In genomic region chr2:101603099-101603498, GRCm38 (mm10) we compare ENCODE assay signal across 33 mouse cellular contexts. TPM values are rescaled to one million over a fixed set of nuclear protein-coding genes. Genes with fewer than 3 reads are reported as not detected.
DNase-seq lines count a peak whose midpoint lies in the region; ATAC-seq and TF ChIP-seq lines count a peak whose summit lies in the region.
"Had no signal": no experiment of that assay in that cellular context is flagged by ENCODE, and none has a peak within 500 bp of the region (broad histone marks: within the 10 kb centered on the region; RNA-seq: fewer than 3 reads in every experiment).

No protein-coding gene starts in this region.

- H3K4me2 ChIP-seq in kidney, embryonic 15.5 days, result no peak overlapping the region
- H3K4me2 ChIP-seq: embryonic facial prominence, embryonic 13.5 days; forebrain, embryonic 12.5 days; forebrain, embryonic 15.5 days; heart, embryonic 13.5 days; hindbrain, embryonic 12.5 days; hindbrain, embryonic 15.5 days had no signal

- H3K4me3 ChIP-seq in ES-Bruce4 (ENCODE audit: low read depth, low read length), result no peak overlapping the region
- no peak overlapping the region for H3K4me3 ChIP-seq in G1E (ENCODE audit: low read depth, low read length)
- H3K4me3 ChIP-seq in kidney, embryonic 15.5 days (replicated peaks), result no peak overlapping the region
- H3K4me3 ChIP-seq: embryonic facial prominence, embryonic 10.5 days; embryonic facial prominence, embryonic 13.5 days; erythroblast, embryonic 14.5 days; forebrain, embryonic 12.5 days; forebrain, embryonic 15.5 days; heart, adult 2 months; heart, embryonic 10.5 days; heart, embryonic 13.5 days; hindbrain, embryonic 12.5 days; hindbrain, embryonic 15.5 days had no signal

- peak overlapping the region; percentile 83 for H3K27ac ChIP-seq in ES-Bruce4 (ENCODE audit: insufficient read depth, low read length)
- no peak overlapping the region for H3K27ac ChIP-seq in kidney, embryonic 15.5 days
- H3K27ac ChIP-seq: embryonic facial prominence, embryonic 10.5 days; embryonic facial prominence, embryonic 13.5 days; forebrain, embryonic 12.5 days; forebrain, embryonic 15.5 days; heart, adult 2 months; heart, embryonic 10.5 days; heart, embryonic 13.5 days; hindbrain, embryonic 12.5 days; hindbrain, embryonic 15.5 days had no signal

- H3K9me3 ChIP-seq in ES-Bruce4 (replicated peaks; ENCODE audit: control insufficient read depth, insufficient read depth, low read length, poor library complexity, severe bottlenecking) (no peaks in the 10 kb centered on the region), G1E (replicated peaks) (no peaks in the 10 kb centered on the region)
- H3K9me3 ChIP-seq in kidney, embryonic 15.5 days (replicated peaks), result no peaks in the 10 kb centered on the region
- H3K9me3 ChIP-seq: embryonic facial prominence, embryonic 10.5 days; embryonic facial prominence, embryonic 13.5 days; forebrain, embryonic 12.5 days; forebrain, embryonic 15.5 days; heart, embryonic 10.5 days; heart, embryonic 13.5 days; hindbrain, embryonic 12.5 days; hindbrain, embryonic 15.5 days had no signal

- no peaks in the 10 kb centered on the region for H3K27me3 ChIP-seq in ES-Bruce4 (ENCODE audit: control insufficient read depth, insufficient read depth, low read length, poor library complexity, severe bottlenecking)
- H3K27me3 ChIP-seq in G1E (ENCODE audit: insufficient read depth, low read length), result no peaks in the 10 kb centered on the region
- H3K27me3 ChIP-seq in kidney, embryonic 15.5 days, result no peaks in the 10 kb centered on the region
- H3K27me3 ChIP-seq: embryonic facial prominence, embryonic 13.5 days; forebrain, embryonic 12.5 days; forebrain, embryonic 15.5 days; heart, embryonic 13.5 days; hindbrain, embryonic 12.5 days; hindbrain, embryonic 15.5 days had no signal

- no peak for TF ChIP-seq EP300 in ES-Bruce4 (IDR thresholded peaks at IDR 0.05; ENCODE audit: insufficient read depth, low read depth, low read length)

- no peaks in the 10 kb centered on the region for H3K4me1 ChIP-seq in ES-Bruce4 (ENCODE audit: control insufficient read depth, insufficient read depth, low read length)
- H3K4me1 ChIP-seq in G1E (ENCODE audit: insufficient read depth, low read depth, low read length), result no peaks in the 10 kb centered on the region
- peaks cover 17% of the 10 kb centered on the region for H3K4me1 ChIP-seq in kidney, embryonic 15.5 days

- intact Hi-C loops in heart, postnatal 36 days (cut with DNase I), result no loop called here

- H3K36me3 ChIP-seq in ES-Bruce4 (ENCODE audit: control insufficient read depth, insufficient read depth, low read length, poor library complexity, severe bottlenecking) (no peaks in the 10 kb centered on the region), G1E (replicated peaks) (peaks cover 6% of the 10 kb centered on the region)
- no peaks in the 10 kb centered on the region for H3K36me3 ChIP-seq in kidney, embryonic 15.5 days
- H3K36me3 ChIP-seq: embryonic facial prominence, embryonic 10.5 days; embryonic facial prominence, embryonic 13.5 days; forebrain, embryonic 12.5 days; forebrain, embryonic 15.5 days; heart, embryonic 10.5 days; hindbrain, embryonic 12.5 days; hindbrain, embryonic 15.5 days had no signal

- TF ChIP-seq POLR2A in ES-Bruce4 (IDR thresholded peaks at IDR 0.05; ENCODE audit: insufficient read depth, low read length), result no peak

- TF ChIP-seq CTCF in ES-Bruce4 (IDR thresholded peaks at IDR 0.05; ENCODE audit: low read depth, low read length) (no peak), G1E (IDR thresholded peaks at IDR 0.05; ENCODE audit: low read depth, low read length) (no peak)

- no peak overlapping the region for H3K9ac ChIP-seq in ES-Bruce4 (ENCODE audit: low read depth, poor library complexity, severe bottlenecking)
- no peak overlapping the region for H3K9ac ChIP-seq in kidney, embryonic 15.5 days
- H3K9ac ChIP-seq: embryonic facial prominence, embryonic 13.5 days; forebrain, embryonic 12.5 days; forebrain, embryonic 15.5 days; heart, embryonic 13.5 days; hindbrain, embryonic 12.5 days; hindbrain, embryonic 15.5 days had no signal

- peak; percentile 2 for DNase-seq in thymus, postnatal 14 days
- no peak for DNase-seq in thymus, postnatal 36 days
- no peak for DNase-seq in G1E (ENCODE audit: low spot score)
- DNase-seq in R1 (ENCODE audit: low read depth, low spot score), result peak; percentile 57
- DNase-seq in urinary bladder, postnatal 10 days (ENCODE audit: low spot score), result no peak
- DNase-seq in heart, postnatal 36 days, result no peak
- DNase-seq: adrenal gland, adult 2 months; adrenal gland, postnatal 14 days; cerebellum, adult 11-12 months; cerebellum, adult 8-10 months; cerebellum, postnatal 10 days; cerebellum, postnatal 36 days; embryo, embryonic 11 days; gastrocnemius, postnatal 36 days; heart, adult 2 months; heart, postnatal 14 days; kidney, adult 11 months had no signal

- 91% methylated on average over 1 of the region's 1 CpGs for WGBS in kidney, embryonic 15.5 days

- peak; percentile 40; the same call in 1 of the 2 replicates for ATAC-seq in G1E (ENCODE audit: extremely low read depth, insufficient number of reproducible peaks, low FRiP score, poor library complexity, severe bottlenecking)
- ATAC-seq in kidney, embryonic 15.5 days (replicated peaks; ENCODE audit: low FRiP score), result no peak
- ATAC-seq: forebrain, embryonic 15.5 days had no signal

RNA-seq across cellular contexts. Expression of gene Rag2, which starts 21.4 kb away (rescaled TPM):
- not detected in 2 replicates for polyA plus RNA-seq in ES-Bruce4 (2011; ENCODE audit: insufficient read depth, insufficient read length, low read depth, missing spikeins)
- not detected in 2 replicates for total RNA-seq in G1E (2014; fragmentation: Nextera tagmentation)
- 0.06 and 0.11 TPM in 2 replicates for total RNA-seq in G1E (2017)
- polyA plus RNA-seq in G1E (2012), result not detected in 2 replicates
- total RNA-seq in heart, postnatal 36 days (2021), result not detected
- 0.10 TPM in 1 of 2 replicates, not detected in the other for polyA plus RNA-seq in kidney, embryonic 15.5 days (2015; fragmentation: Nextera tagmentation; extraction: Ambion mirVana)
- total RNA-seq: adrenal gland, adult 2 months; adrenal gland, postnatal 4 days; gastrocnemius, adult 8-10 months; heart, adult 2 months had no signal
- polyA plus RNA-seq: adrenal gland, adult 2 months; cortical plate, adult 2 months; embryonic facial prominence, embryonic 10.5 days; embryonic facial prominence, embryonic 13.5 days; erythroblast, embryonic 14.5 days; forebrain, embryonic 12.5 days; forebrain, embryonic 15.5 days; heart, adult 2 months; heart, embryonic 10.5 days; hindbrain, embryonic 15.5 days had no signal

RNA-seq across cellular contexts. Expression of gene Rag1, which starts 46.2 kb away (rescaled TPM):
- polyA plus RNA-seq in ES-Bruce4 (2011; ENCODE audit: insufficient read depth, insufficient read length, low read depth, missing spikeins) (not detected in 2 replicates), G1E (2012) (0.01 TPM in 1 of 2 replicates, not detected in the other)
- total RNA-seq in G1E (2014; fragmentation: Nextera tagmentation) (not detected in 2 replicates), G1E (2017) (under 0.01 and 0.22 TPM in 2 replicates)
- total RNA-seq in heart, postnatal 36 days (2021), result under 1 TPM; 0.08 to 0.14 TPM
- polyA plus RNA-seq in kidney, embryonic 15.5 days (2015; fragmentation: Nextera tagmentation; extraction: Ambion mirVana), result 0.05 and 0.06 TPM in 2 replicates
- total RNA-seq: gastrocnemius, adult 8-10 months; granulocyte monocyte progenitor cell, adult 5-6 weeks had no signal
- polyA plus RNA-seq: adrenal gland, adult 2 months; erythroblast, embryonic 14.5 days; heart, embryonic 10.5 days; intestine, embryonic 14.5 days had no signal

RNA-seq across cellular contexts. Expression of gene B230118H07Rik, which starts 46.2 kb away (rescaled TPM):
- polyA plus RNA-seq in ES-Bruce4 (2011; ENCODE audit: insufficient read depth, insufficient read length, low read depth, missing spikeins) (27.0 and 38.3 TPM in 2 replicates), G1E (2012) (1.0 and 1.6 TPM in 2 replicates)
- total RNA-seq in G1E (2014; fragmentation: Nextera tagmentation) (10.2 and 28.7 TPM in 2 replicates), G1E (2017) (72.1 and 76.4 TPM in 2 replicates)
- total RNA-seq in heart, postnatal 36 days (2021), result 100 to 1,000 TPM in 1 of 2 experiments, 10 to 100 TPM in 1; 98.5 to 101 TPM
- 58.6 and 58.7 TPM in 2 replicates for polyA plus RNA-seq in kidney, embryonic 15.5 days (2015; fragmentation: Nextera tagmentation; extraction: Ambion mirVana)

Comparison
In these comparisons a context has a peak if more than half of its experiments do, and no peak if none do; other contexts are left out.
1. DNase-seq: peak in thymus, postnatal 14 days (single experiment) and R1 (single experiment); none in thymus, postnatal 36 days (0 of 2), G1E (single experiment), urinary bladder, postnatal 10 days (single experiment) and heart, postnatal 36 days (0 of 2).
2. RNA of gene B230118H07Rik, which starts 46.2 kb away (polyA plus RNA-seq): 58.6 to 58.7 TPM in kidney, embryonic 15.5 days and 27.0 to 38.3 TPM in ES-Bruce4; 1.0 to 1.6 TPM in G1E; every median in the first group is over 10 times any median in the second.